Mouse (Mus musculus): ENCODE measurements around the gene Rfng. TPM values are rescaled to one million over a fixed set of nuclear protein-coding genes. Genes with fewer than 3 reads are reported as not detected.

Rfng gene
- polyA plus RNA-seq, 1 experiment from 2014 or later: 11.5 TPM

DNA sequence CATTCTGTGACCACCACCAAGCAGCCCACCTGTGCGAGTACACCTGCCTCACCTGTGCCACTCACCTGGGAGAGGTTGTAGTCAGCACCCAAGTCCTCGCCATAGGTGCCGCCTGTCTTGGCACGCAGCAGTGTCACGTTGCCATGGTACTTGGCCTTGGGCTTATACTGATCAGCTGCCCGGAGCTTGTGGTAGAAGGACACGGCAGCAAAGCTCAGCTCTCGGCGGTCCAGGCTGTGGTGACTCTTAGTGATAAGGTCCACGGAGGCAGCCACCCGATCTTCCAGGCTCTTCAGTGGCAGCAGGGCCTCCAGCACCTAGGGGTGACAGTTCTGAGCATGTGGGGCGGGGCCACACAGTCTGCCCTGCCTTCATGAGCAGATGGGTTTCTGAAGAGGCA is 24.0 kb upstream of the Rfng start:
- Histone ChIP-seq H3K4me3 (replicated peaks) (no peak overlapping the region), H3K36me3 (replicated peaks) (peaks cover 67% of the 10 kb centered on the region), H3K9ac (no peak overlapping the region), H3K4me1 (replicated peaks) (peaks cover 4% of the 10 kb centered on the region; the same call in 1 of the 2 replicates), H3K9me3 (replicated peaks) (no peaks in the 10 kb centered on the region), H3K27me3 (no peaks in the 10 kb centered on the region), H3K4me2 (no peak overlapping the region), H3K27ac (replicated peaks) (no peak overlapping the region)
- no peak for ATAC-seq (ENCODE audit: insufficient read depth)
- WGBS (ENCODE audit: insufficient replicate concordance): 72% methylated on average over 12 of the region's 12 CpGs

DNA sequence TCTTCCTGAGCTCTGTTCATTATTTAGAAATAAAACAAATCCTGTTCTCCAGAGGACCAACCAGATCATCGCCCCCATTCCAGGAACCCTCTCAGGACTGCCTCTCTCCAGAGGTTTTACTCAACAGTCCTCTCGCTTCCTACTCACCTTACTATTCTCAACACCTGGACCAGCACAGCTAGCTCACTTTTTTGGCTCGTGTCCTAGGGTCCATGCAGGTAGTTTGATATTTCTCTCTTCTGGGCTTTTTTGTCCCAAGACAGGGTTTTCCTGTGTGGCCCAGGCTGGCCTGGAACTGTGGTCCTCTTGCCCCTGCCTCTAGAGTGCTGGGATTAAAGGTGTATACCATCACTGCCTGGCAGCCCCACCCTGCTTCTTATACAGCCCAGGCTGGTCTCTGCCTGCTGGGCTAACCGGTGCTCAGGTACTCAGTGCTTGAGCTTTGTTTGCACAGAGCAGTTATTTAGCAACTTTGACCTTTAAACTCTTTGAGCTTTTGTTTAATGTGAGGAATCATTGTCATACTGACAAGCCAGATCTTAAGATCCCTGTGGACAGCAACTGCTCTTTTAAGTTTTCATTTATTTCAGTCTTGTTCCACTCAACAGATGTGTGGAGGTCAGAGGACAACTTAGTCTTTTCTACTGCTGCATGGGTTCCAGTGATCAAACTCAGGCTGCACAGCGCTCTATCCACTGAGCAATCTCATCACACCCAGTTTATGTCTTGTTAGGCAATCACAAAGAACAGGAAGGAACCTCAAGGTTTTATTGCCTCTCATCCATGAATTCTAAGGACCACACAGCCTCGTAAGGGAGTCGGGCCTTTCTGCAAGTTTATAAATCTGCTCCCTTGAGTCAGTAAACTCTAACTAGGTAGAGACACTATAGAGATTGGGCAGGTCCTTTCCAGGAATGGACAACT is 21.6 kb upstream of the Rfng start:
- Histone ChIP-seq H3K36me3 (replicated peaks) (peaks cover 43% of the 10 kb centered on the region), H3K4me2 (no peak overlapping the region), H3K9me3 (replicated peaks) (no peaks in the 10 kb centered on the region), H3K4me3 (replicated peaks) (no peak overlapping the region), H3K9ac (no peak overlapping the region), H3K4me1 (replicated peaks) (peaks cover 4% of the 10 kb centered on the region; the same call in 1 of the 2 replicates), H3K27ac (replicated peaks) (no peak overlapping the region), H3K27me3 (no peaks in the 10 kb centered on the region)
- no peak for ATAC-seq (ENCODE audit: insufficient read depth)
- WGBS (ENCODE audit: insufficient replicate concordance): 74% methylated on average over 7 of the region's 7 CpGs

DNA sequence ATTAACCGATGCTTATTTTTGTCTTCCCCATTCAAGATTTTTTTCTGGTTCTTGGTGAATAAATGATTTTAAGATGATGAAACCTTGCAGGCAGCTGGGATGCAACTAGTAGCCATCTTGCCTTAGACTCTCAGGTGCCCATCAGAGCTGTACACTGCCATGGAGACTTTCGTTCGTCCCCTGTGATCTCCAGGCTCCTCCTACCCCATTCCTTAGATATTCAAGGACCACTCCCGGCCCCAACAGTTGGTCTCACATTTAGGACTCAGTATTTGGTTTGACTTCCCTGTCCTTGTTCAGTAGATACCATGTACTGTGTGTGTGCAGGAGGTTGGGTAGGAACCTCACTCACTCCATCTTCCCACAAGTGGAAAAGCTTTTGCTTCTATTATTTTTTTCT is 20.8 kb upstream of the Rfng start:
- peaks cover 35% of the 10 kb centered on the region for H3K36me3 ChIP-seq (replicated peaks)
- no peaks in the 10 kb centered on the region for H3K9me3 ChIP-seq (replicated peaks)
- H3K9ac ChIP-seq: no peak overlapping the region
- no peaks in the 10 kb centered on the region for H3K27me3 ChIP-seq
- no peak overlapping the region for H3K4me3 ChIP-seq (replicated peaks)
- ATAC-seq (ENCODE audit: insufficient read depth): no peak
- 63% methylated on average over 4 of the region's 4 CpGs for WGBS (ENCODE audit: insufficient replicate concordance)
- H3K27ac ChIP-seq (replicated peaks): no peak overlapping the region
- no peak overlapping the region for H3K4me2 ChIP-seq
- H3K4me1 ChIP-seq (replicated peaks): peaks cover 12% of the 10 kb centered on the region

DNA sequence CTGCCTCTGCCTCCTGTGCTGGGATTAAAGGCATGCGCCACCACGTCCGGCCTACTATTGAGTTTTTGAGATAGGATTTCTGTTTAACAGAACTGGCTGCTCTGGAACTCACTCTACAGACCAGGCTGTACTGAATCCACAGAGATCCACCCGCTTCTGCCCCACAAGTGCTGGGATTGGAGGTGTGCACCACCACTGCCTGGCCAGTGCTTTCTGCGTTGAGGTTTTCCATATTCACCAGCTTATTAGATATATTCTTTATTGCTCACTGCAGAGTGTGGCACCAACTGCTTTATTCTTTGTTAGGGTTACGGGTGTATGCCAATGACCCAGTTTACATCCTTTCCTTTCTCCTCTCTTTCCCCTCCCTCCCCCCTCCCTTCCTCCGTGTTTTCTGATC is 20.3 kb upstream of the Rfng start:
- H3K9me3 ChIP-seq (replicated peaks): no peaks in the 10 kb centered on the region
- ATAC-seq (ENCODE audit: insufficient read depth): no peak
- peaks cover 30% of the 10 kb centered on the region for H3K36me3 ChIP-seq (replicated peaks)
- no peak overlapping the region for H3K9ac ChIP-seq
- no peak overlapping the region for H3K4me3 ChIP-seq (replicated peaks)
- H3K27me3 ChIP-seq: no peaks in the 10 kb centered on the region
- peaks cover 13% of the 10 kb centered on the region for H3K4me1 ChIP-seq (replicated peaks)
- WGBS (ENCODE audit: insufficient replicate concordance): 68% methylated on average over 7 of the region's 7 CpGs
- no peak overlapping the region for H3K27ac ChIP-seq (replicated peaks)
- no peak overlapping the region for H3K4me2 ChIP-seq

DNA sequence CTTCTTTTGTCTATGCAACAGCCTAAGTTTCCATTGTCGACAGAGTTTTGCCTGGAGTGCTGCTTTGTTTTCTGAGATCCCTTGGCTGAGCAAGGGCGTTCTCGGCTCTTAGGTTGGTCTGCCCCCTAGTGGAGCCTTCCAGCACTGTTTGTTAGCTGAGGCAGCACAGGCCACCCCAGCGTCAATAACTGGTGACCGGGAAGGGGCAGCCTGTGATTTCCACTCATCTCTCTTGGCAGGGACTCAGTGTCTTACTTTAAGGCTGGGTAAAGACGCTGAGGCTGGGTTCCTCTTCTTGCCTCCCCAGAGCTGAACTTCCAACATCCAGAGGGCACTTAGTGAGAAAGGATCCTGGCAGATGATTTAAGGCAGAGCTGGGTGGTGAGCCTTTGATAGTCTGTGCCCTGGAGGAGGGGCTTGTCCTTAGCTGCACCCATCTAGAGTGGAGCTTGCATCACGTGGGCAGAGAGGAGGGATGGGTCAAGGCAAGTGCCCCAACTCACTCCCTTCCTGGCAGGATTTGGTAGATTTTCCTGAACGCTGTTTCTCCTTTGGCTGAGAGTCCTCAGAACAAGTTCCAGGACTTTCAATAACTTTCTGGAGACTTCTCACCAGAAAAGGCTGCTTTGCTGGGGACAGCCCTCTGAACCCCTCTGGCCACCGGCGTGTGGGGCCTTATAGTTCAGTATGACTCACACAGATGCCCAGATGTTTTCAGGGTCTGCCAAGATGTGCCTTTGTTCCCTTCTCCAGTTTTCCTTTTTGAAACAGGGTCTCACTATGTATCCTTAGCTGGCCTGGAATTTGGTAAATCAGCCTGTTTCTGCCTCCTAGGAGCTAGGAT is 16.3 kb upstream of the Rfng start:
- H3K4me2 ChIP-seq: no peak overlapping the region

DNA sequence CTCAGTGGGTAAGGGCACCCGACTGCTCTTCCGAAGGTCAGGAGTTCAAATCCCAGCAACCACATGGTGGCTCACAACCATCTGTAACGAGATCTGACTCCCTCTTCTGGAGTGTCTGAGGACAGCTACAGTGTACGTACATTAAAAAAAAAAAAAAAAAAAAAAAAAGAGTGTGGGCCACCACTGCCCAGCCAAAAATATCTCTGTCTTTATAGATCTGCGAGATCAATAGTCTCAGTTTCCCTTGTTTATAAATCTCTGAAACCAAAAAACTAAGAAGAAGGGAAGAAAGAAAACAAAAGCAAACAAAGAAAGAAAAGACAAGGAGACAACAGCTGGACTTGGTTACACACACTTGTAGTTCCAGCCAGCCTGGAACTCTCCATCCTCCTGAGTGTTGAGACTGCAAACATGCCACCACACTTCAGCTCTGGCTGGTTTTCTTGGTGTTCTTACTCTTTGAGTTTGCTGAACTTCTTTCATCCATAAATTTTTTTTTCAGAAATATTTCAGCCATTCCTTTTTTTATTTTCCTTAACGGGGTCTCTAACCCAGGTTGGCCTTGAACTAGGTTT is 15.4 kb upstream of the Rfng start:
- ATAC-seq (ENCODE audit: insufficient read depth): no peak
- Histone ChIP-seq H3K4me3 (replicated peaks) (no peak overlapping the region), H3K4me2 (no peak overlapping the region), H3K4me1 (replicated peaks) (peaks cover 35% of the 10 kb centered on the region), H3K27ac (replicated peaks) (no peak overlapping the region), H3K9me3 (replicated peaks) (no peaks in the 10 kb centered on the region), H3K36me3 (replicated peaks) (peaks cover 3% of the 10 kb centered on the region; the same call in 1 of the 2 replicates), H3K27me3 (no peaks in the 10 kb centered on the region), H3K9ac (no peak overlapping the region)
- 47% methylated on average over 6 of the region's 6 CpGs for whole genome bisulfite sequencing (ENCODE audit: insufficient replicate concordance)

More for the DNA sequence above, 16.3 kb upstream of the Rfng start:
- H3K36me3 ChIP-seq (replicated peaks): no peaks in the 10 kb centered on the region
- no peak overlapping the region for H3K9ac ChIP-seq
- ATAC-seq (ENCODE audit: insufficient read depth): peak; percentile 40
- H3K4me1 ChIP-seq (replicated peaks): peaks cover 26% of the 10 kb centered on the region
- no peak overlapping the region for H3K4me3 ChIP-seq (replicated peaks)
- H3K27me3 ChIP-seq: no peaks in the 10 kb centered on the region
- 13% methylated on average over 10 of the region's 10 CpGs for WGBS (ENCODE audit: insufficient replicate concordance)
- H3K27ac ChIP-seq (replicated peaks): no peak overlapping the region
- no peaks in the 10 kb centered on the region for H3K9me3 ChIP-seq (replicated peaks)

DNA sequence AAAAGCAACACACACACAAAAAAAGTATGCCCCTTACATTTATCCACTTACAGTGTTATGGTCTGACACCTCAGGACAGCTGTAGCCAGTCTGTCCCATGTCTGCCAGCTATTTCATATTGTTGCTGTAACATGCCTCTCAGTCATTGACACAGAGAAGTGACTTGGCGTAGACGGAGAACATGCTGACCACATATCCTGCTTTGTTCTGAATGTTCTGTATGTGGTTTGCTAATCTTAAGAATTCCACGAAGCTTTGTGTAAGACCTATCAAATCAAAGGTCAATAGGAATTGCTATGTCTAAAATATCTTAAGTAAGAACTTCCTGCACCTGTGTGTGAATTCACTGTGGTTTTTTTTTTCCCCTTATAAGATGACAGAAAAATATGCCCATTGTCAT is 14.2 kb upstream of the Rfng start:
- Histone ChIP-seq H3K36me3 (replicated peaks) (peaks cover 15% of the 10 kb centered on the region), H3K9ac (no peak overlapping the region), H3K4me1 (replicated peaks) (peaks cover 39% of the 10 kb centered on the region), H3K4me3 (replicated peaks) (no peak overlapping the region), H3K27ac (replicated peaks) (no peak overlapping the region), H3K4me2 (no peak overlapping the region), H3K9me3 (replicated peaks) (no peaks in the 10 kb centered on the region), H3K27me3 (no peaks in the 10 kb centered on the region)
- no peak for ATAC-seq (ENCODE audit: insufficient read depth)
- 38% methylated on average over 3 of the region's 3 CpGs for WGBS (ENCODE audit: insufficient replicate concordance)

DNA sequence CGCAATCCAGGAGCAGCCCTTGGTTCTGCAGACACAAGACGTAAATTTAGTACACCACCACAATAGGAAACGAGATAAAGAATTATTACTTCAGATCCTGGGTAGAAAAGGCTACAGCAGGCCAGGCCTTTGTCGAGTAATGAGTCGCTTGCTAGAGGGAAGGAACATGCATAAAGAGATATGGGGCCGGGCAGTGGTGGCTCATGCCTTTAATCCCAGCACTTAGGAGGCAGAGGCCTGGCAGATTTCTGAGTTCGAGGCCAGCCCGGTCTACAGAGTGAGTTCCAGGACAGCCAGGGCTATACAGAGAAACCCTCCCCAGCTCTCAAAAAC is 12.6 kb upstream of the Rfng start:
- Histone ChIP-seq H3K27me3 (no peaks in the 10 kb centered on the region), H3K4me3 (replicated peaks) (peak overlapping the region; percentile 83), H3K36me3 (replicated peaks) (peaks cover 32% of the 10 kb centered on the region), H3K9ac (peak overlapping the region; percentile 44), H3K4me2 (peak overlapping the region; percentile 88), H3K4me1 (replicated peaks) (peaks cover 39% of the 10 kb centered on the region), H3K27ac (replicated peaks) (peak overlapping the region; percentile 55), H3K9me3 (replicated peaks) (no peaks in the 10 kb centered on the region)
- peak; percentile 25 for ATAC-seq (ENCODE audit: insufficient read depth)
- WGBS (ENCODE audit: insufficient replicate concordance): 27% methylated on average over 8 of the region's 8 CpGs

DNA sequence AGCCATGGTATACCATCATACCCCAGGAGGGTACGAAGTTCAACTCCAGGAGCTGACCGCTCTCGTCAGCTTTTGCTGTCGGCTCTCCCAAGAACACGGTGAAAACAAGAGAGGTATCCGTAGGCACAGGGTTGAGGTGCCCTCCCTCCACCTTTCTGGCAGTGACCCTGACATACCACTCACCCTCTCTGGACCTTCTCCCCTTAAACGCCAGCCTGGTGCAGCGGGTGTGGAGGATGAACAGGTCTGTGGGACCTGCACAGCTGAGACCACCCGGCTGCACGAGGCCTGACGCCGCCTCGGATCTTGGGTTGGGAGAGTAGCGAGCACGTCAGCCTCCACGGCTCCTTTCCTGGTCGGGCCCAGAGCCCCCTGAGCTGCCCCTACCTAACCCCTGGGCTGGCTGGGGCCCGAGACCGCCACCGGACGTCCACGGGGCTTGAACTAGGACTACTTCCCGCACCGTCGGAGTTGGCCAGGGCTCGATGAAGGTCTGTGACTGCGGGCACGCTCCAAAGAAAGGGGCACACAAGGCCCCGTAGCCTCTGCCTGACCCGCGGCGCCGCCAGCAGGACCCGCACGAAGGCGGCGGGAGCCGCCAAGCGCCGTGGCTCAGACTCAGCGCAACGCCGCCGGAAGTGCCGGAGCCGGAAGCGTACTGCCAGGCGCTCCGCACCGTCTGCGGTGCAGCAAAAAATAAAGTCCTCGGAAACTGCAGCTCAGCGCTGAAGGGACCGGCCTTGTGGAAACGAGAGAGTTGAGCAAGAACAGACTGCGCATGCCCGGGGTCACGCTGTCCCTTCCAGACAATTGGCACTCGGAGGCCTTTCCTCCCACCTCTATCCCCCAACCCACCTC is 12.0 kb upstream of the Rfng start, which contains the start of gene Dus1l:
Gene Dus1l, minus strand, starts transcription at position 648 of the 858 bp plus-strand sequence.
- Histone ChIP-seq H3K9me3 (replicated peaks) (no peaks in the 10 kb centered on the region), H3K27ac (replicated peaks) (peak within 1 kb of the TSS; percentile 64), H3K9ac (peak within 1 kb of the TSS; percentile 91), H3K4me2 (peak within 1 kb of the TSS; percentile 88), H3K36me3 (replicated peaks) (peaks cover 38% of the 10 kb centered on the region), H3K27me3 (no peaks in the 10 kb centered on the region), H3K4me1 (replicated peaks) (peaks cover 39% of the 10 kb centered on the region), H3K4me3 (replicated peaks) (peak within 1 kb of the TSS; percentile 83)
- 1% methylated on average over 59 of the region's 59 CpGs for whole genome bisulfite sequencing (ENCODE audit: insufficient replicate concordance)
- ATAC-seq (ENCODE audit: insufficient read depth): peak; percentile 84

DNA sequence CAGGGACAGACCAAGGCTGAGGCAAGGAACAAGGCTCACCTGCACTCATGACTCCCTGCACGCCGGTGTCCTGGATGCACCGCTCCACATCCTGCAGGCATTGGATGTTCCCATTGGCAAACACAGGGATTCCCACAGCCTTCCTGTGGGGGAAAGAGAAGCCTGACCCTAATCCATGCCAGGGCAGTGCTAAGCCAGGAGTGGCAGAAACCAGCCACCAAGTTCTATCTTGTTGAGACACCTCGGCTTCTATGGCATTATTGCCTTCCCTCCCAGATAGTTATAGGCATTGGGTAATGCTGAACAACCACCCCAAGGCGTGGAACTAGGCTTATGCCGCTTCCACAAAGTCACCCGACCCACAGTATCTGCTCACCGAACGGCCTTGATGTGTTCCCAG is 8.6 kb upstream of the Rfng start:
- Histone ChIP-seq H3K4me1 (replicated peaks) (peaks cover 29% of the 10 kb centered on the region), H3K27me3 (no peaks in the 10 kb centered on the region), H3K4me3 (replicated peaks) (no peak overlapping the region), H3K4me2 (no peak overlapping the region), H3K9ac (no peak overlapping the region), H3K36me3 (replicated peaks) (peaks cover 68% of the 10 kb centered on the region), H3K9me3 (replicated peaks) (no peaks in the 10 kb centered on the region), H3K27ac (replicated peaks) (no peak overlapping the region)
- 84% methylated on average over 9 of the region's 9 CpGs for WGBS (ENCODE audit: insufficient replicate concordance)
- ATAC-seq (ENCODE audit: insufficient read depth): no peak

Measured in liver, embryonic 15.5 days (tissue).